Mouse (Mus musculus): ENCODE results near the gene Efcab2.
A peak's percentile ranks its signal among the peaks of the same experiment; 100 is the strongest.
"Not testable (repeated sequence)": the region's sequence is repeated elsewhere in the genome, so short reads cannot be mapped to it uniquely, and the experiment has no call there.

Gene Efcab2

DNA sequence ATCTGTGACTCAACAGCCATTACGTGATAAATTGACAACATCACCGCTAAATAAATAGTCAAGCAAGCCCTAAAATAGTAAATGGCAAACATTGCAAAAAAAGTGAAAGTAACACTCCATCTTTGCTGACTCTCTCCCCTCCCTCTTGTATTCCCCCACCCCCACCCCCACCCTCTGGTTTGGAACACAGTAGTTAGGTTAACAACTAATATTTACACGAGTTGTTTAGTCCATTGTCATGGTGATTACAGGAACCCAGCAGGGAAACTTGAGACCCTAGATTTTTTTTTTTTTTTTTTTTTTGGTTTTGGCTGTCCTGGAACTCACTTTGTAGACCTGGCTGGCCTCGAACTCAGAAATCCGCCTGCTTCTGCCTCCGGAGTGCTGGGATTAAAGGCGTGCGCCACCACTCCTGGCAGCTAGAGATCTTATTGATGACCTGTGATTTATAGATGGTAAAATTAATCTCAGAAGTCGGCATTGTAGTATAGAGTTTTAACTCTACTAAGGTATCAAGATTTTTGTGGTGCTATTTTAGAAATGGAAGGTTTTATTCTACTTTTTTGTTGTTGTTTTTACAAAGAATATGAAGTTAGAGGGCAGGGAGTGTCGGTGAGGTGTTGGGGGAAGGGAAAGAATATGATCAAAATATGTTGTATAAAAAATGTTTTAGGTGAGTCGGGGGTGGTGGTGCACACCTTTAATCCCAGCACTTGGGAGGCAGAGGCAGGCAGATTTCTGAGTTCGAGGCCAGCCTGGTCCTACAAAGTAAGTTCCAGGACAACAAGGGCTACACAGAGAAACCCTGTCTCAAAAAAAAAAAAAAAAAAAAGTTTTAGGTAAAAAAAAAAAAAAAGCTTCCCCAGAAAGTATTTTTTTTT lies 1.1 kb downstream of the Efcab2 start:
- DNase-seq = no peak

DNA sequence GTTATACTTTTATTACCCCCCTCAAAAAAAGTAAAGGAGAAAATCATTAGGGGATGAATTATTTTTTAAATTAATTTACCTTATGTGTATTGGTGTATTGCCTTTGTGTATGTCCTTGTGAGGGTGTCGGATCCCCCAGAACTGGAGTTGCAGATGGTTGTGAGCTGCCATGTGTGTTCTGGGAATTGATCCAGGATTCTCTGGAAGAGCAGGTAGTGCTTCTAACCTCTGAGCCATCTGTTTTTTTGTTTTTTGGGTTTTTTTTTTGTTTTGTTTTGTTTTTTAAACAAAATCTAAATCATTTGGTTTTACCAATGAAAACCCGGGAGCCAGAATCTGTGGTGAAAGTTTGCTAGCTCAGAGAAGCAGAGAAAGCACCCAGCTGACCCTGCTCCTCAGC lies 1.8 kb downstream of the Efcab2 start:
- DNase-seq = no peak

DNA sequence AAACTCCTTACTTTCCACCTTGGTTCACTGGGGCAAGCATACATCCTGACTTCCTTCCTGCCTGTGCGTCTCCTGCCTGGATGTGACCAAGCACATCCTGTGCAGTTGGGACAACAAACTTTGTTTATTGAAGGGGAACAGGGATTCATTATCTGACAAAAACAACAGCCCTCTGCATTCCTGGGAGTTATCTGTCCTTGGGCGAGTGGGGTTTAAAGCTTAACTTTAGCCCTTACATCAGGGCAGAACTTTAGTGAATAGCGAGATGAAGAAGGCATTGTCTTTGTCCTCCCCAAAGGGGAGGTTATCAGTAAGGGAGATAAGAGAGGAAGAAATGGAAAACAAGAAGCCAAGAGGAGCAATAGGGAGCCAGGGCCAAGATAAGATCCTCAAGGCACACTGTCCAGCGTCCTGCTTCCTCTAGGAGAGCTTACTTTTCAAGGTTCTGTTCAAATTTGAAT lies 3.0 kb downstream of the Efcab2 start:
- no peak for DNase-seq

DNA sequence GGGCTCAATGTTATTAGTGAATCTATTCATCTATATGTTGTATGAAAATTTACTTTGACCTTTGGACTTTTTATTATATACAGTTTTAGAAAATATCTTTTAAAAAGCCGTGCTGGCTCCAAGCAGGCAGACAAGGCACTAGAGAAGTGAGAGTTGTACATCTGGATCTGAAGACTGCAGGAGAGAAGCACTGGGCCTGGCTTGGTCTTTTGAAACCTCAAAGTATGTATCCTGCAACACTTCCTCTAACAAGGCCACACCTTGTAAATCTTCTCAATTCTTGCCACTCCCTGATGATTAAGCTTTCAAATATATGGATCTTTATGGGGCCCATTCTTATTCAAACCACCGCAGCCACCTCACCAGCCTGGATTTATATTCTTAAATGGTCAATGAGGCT lies 7.5 kb downstream of the Efcab2 start:
- DNase-seq = not testable (repeated sequence)

GRCm38 (mm10) chr1:178419608-178420007 lies 13.7 kb downstream of the Efcab2 start:
- DNase-seq = no peak

DNA sequence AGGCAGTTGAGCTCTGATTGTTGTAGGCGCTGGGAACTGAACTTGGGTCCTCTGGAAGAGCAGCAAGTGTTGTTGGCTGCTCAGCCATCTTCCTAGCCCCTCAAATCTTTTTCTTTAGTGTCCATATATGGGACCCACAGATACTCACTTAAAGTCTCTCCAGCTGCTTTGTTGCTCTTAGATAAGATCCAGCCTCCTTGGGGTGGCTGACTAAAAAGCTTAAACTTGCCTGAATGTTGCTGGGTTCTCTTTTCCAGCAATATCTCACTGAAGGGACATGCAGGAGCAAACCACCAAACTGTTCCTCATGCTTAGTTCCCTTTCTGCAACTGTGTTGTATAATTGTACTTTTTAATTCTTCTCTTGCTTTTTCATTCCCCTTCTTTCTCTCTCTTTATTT lies 17.8 kb downstream of the Efcab2 start:
- no peak for DNase-seq

DNA sequence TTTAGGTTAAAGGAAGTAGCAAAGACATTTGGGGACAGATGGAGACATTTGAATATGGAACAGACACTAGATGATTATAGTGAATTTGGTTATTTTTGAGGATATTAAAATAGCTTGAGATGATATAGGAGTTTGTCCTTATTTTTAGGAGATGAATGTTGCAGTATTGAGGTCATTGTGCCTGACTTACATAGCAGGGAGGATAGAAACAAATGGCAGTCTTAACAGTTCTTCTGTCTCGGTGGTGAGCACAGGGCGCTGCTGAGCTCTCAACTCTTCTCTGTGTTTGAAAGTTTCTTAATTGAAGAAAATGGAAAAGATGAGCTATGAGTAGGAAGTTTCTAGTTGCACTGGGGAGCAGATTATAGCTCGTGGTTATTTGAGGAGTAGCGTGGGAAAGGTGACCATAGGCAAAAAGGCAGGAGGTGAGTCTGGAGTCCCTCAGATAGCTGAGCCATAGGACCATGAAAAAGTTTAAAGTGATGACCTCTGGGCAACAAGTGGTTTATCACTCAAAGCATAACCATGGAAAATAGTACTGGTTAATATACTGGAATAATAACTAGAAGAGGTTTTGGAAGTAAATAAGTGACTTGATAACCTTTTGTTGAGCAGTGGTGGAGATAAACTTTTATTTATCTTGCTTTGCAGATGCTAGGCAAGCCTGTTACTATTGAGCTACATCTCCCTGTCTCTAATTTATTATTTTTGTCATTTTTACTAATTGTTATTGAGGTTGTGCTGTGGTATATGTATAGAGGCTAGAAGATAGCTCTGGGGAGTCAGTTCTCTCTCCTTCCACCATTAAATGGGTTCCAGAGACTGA lies 25.9 kb downstream of the Efcab2 start:
- no peak for DNase-seq

- DNase-seq = no peak
Measured at GRCm38 (mm10) chr1:178433619-178434018, 27.7 kb downstream of the Efcab2 start.

DNA sequence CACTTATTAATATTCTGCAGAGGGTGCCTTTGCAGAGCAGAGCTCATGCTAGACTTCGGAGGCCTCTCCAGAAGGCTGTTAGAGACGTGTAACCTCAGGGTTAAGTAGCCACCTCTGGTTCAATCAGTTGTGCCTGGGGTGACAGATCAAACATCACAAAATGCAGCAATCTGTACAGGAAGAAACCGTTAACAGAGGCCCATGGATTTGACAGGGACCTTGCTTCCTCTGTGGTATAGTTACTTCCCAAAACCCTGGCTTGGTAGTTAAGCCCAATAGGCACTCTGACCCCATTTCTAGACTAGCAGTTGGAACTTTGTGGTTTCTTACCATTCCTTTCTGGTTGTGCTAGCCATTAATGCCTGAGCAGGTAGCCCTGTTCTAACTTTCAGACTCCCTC lies 38.5 kb downstream of the Efcab2 start:
- no peak for DNase-seq

GRCm38 (mm10) chr1:178447036-178447435 lies 41.2 kb downstream of the Efcab2 start:
- DNase-seq = no peak

- DNase-seq = no peak
Measured at GRCm38 (mm10) chr1:178448271-178448744, 42.4 kb downstream of the Efcab2 start.

- DNase-seq = peak; percentile 54
Measured at GRCm38 (mm10) chr1:178449172-178449571, 43.3 kb downstream of the Efcab2 start.

- no peak for DNase-seq
Measured at GRCm38 (mm10) chr1:178449933-178450332, 44.0 kb downstream of the Efcab2 start.

DNA sequence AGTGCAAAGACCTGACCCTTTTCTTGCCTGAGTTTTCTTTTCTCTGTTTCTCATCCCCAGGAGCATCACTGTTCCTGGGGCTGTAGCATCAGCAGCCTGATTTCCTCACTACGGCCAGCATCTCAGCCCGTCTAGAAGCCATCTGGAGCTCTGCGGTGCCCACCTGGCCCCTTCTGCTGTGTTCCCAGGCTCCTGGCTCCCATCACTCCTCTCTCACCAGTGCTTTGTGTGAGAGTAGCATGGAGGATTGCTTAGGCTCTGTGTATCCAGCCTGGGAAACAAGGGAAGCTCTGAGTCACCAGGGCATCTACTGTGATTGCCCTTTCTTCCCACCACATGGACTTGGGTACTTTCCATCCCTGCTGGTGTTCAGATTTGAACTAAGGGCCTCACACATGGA lies 48.2 kb downstream of the Efcab2 start:
- no peak for DNase-seq

DNA sequence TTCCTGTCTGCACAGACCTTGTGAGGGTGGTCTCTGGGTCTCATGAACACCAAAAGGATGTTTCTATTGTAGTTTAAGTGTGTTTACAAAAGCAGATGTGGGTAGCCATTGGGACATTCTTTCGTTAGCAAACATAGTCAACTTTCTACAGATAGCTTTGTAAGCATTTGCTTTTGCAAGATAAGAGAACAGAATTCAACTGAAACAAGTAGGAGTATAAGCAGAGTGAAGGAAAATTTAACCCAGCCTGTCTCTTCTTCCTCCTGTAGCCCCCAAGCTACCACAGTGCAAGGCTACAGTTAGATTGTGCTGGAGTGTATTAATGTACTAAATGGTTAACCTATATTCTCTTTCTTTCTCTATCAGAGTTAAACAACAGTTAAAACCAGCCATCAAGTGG lies 49.2 kb downstream of the Efcab2 start:
- DNase-seq = no peak

DNA sequence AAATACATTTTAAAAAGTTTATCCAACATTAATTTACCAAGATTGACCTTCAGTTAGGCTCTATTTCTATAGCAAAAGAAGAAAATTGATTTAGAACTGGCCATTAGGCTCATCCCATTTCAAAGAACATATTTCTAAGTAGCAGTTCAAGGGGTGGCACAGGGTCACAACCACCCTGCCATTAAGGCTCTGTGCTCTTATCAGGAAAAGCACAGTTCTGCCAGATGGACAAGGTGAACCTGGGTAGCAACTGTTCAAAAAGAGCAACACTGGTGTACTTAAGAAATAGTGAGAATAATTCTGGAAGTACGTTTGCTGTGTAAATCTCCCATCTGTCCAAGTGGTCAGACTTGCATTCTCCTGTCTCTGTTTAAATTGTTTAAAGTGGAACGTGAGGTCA lies 52.1 kb downstream of the Efcab2 start:
- DNase-seq = no peak

DNA sequence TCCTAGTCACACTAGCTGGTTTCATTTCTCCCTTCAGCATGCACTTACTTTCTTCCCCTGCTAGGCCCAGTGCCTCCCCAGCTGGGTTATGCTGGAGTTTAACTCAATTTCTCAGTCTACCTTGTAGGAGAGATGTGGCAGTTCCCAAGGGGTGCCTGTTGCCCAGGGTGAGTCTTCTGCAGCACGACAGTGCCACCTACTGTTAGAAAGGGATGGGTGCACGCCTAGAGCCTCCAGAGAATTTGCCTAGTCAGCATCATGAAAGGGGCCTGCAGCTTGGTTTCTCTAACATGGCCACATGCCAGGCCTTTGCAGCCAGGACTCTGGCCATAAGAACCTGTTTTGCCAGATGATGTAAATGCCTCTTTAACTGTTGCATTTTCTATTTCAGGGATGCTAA lies 57.8 kb downstream of the Efcab2 start:
- DNase-seq = peak; percentile 71

- no peak for DNase-seq
Measured at GRCm38 (mm10) chr1:178464140-178464539, 58.3 kb downstream of the Efcab2 start.

GRCm38 (mm10) chr1:178467594-178467993 lies 61.7 kb downstream of the Efcab2 start:
- DNase-seq = no peak

DNA sequence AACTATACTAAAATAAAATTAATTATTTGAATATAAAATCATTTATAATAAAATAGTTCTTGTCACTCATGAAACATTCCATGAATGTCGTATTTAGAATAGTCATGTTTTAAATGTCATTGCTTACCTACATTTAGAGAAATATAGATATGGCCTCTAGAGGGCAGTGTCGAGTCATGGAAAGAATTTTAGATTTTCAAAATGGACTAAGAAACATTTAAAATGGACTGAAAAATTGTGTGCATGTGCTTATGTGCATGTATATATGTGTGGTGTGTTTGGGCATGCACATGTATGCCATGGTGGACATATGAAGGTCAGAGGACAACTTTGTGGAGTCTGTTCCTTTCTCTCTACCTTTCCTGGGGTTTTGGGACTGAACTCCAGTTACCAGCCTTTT lies 62.4 kb downstream of the Efcab2 start:
- DNase-seq = no peak

GRCm38 (mm10) chr1:178483854-178484253 lies 78.0 kb downstream of the Efcab2 start:
- DNase-seq = no peak

DNA sequence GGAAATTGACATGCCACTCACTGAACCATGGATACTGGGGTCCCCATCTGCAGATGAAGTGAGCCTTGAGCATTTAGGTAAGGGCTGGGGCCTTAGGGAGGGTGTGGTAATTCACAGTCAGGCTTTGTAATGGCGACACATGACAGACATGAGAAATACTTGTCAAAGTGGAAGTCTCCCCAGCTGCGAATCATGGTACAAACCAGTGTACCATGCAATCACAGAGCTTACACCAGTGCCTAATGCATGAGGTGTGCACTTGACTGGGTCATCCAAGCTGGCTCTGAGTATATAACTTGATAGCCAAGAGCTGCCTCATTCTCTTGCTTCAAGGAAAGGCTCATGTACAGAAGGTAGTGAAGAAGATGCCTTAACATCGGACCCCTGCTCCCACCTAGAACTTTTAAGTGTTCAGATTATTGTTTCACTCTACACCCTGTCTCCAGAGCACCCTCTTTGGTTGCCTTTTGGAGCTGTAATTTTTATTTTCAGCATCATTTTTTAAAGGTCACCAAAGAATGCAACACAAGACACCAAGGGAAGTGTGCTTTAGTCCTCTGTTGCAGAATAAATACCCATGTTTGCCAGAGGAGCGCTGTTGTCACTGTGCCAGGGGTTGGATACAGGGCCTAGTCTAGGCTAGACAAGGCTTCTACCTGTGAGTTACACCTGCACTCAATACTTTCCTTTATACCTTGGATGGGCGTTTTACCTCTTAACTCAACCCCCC lies 79.4 kb downstream of the Efcab2 start:
- no peak for DNase-seq

- DNase-seq = no peak
Measured at GRCm38 (mm10) chr1:178485868-178486220, 80.0 kb downstream of the Efcab2 start.
